Mouse (Mus musculus) left cerebral cortex, adult 6 months (tissue): ENCODE measurements around the gene Vmn1r5. TPM values are rescaled to one million over a fixed set of nuclear protein-coding genes. Genes with fewer than 3 reads are reported as not detected.

Source experiments
- long read RNA-seq, 2 experiments: library from polyadenylated mRNA; unstranded; transcript quantifications; one replicate each; pipeline ENCODE4 v2.0.0; 2019 to 2020
- polyA plus RNA-seq: library from polyadenylated mRNA; unstranded; fragments of <200 nt; fragmentation: Nextera tagmentation; gene quantifications from 2 replicates; pipeline ENCODE4 v1.2.3, GENCODE M21; 2021

Gene Vmn1r5
- not detected in 2 replicates for polyA plus RNA-seq
- long read RNA-seq, experiment 1, result 0 reads
- long read RNA-seq, experiment 2, result 0 reads

DNA sequence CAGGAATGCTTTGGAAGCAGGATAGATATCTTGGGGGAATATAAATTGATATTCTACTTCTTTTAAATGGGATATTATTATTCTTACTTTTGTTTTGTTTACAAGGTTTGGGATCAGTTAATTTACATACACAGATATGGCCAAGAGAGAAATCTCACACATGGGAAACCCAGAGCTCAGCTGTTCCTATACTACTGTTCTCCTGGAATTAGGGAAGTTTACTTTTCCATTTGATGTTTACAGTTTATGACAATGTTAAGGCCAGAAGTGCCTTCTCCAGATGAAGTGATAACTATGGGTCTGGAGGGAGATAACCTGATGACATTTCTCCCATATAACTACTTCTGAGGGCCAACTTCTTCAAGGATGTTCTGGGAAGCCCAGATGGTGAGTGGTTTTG, at the start of gene Vmn1r5:
Gene Vmn1r5, plus strand, starts transcription at position 301 of the 400 bp plus-strand sequence.

DNA sequence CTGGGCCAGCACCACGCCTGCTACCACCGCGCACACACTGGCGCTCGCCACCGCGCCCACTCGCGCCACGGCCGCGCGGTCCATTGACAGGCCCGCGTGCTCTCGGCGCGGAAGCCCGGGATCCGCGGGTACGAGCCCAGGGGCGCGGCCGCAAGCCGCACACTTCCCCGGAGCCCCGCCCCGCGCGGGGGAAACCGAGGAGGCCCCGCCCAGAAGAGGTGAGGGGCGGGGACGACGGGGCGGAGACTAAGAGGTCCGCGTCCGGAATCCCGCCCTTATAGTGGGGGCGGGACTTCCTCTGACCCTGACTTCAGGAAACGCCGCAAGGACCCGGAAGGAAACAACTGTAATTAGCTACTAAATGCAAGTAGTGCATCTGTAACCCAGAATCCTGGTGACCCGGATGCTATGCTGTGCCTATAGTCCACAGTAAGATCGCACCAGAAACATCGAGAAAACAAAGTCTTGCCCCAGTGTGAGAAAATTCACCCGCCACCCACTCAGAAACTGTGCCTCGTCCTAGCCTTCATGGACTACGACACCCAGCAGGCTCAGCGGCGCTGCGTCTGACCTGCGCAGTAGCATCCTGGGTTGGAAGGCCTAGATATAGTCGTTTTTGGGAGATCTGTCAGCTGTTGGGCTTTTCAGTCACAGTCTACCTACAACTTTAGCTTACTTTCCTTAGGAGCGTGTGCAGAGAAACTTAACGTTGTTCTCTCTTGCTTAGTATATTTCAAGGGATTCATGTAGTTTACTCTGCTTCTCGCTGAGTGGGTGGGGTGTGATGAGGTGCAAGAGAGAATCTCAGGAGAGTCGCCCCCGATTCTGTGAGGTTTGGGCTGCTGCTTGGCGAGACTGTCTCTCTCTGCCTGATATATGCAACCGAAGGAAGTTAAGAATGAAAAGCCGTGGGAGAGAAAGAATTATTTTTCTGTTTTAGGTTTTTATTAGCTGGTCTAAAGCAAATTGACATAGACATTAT, 46.1 kb upstream of the Vmn1r5 start, which contains the start of the genes Nt5c3 and Vmn1r4:
Gene Nt5c3, minus strand, starts transcription at position 207 of the 982 bp plus-strand sequence.
Gene Vmn1r4, plus strand, starts transcription at position 290 of the 982 bp plus-strand sequence.

DNA sequence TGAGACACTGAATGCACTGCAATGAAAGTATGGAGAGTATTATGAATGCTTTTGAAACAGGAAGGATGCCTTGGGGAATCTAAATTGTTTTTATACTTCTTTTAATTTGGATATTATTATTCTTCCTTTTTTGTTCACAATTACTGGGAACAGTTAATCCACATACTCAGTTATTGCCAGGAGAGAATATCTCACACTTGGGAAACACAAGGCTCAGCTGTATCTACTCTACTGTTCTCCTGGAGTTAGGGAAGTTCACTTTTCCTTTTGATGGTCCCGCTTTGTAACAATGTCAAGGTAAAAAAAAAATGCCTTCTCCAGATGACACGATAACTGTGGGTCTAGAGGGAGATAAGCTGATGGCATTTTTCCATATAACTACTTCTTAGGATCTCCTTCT, 26.9 kb downstream of the Vmn1r5 start, which contains the start of gene Vmn1r6:
Gene Vmn1r6, plus strand, starts transcription at position 301 of the 400 bp plus-strand sequence.

DNA sequence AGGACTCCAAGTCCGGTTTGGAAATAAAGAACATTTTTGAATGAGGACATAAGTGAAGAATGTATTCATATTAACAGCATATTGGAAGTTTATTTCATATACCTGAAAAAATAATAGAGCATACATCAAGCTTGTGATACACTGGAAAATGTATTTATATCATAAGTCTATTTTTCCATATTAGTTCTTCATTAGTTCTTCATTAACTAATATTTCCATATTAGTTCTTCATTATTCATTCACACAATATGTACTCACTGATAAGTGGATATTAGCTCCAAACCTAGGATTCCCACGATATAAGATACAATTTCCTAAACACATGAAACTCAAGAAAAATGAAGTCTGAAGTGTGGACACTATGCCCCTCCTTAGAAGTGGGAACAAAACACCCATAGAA, 55.2 kb downstream of the Vmn1r5 start, which contains the start of gene Vmn1r7:
Gene Vmn1r7, minus strand, starts transcription at position 101 of the 400 bp plus-strand sequence.

DNA sequence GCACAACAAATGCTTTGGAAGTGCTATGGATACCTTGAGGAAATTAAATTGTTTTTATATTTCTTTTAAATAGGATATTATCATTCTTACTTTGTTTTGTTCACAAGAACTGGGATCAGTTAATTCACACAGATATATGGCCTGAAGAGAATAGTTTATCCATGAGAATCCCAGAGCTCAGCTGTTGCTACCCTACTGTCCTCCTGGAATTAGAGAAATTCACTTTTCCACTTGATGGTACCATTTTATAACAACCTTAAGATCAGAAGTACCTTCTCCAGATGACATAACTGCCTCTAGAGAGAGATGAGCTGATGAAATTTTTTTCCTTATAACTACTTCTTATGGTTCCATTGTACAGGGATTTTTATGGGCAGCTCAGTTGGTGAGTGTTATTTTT, 61.9 kb downstream of the Vmn1r5 start, which contains the start of gene Vmn1r8:
Gene Vmn1r8, plus strand, starts transcription at position 301 of the 400 bp plus-strand sequence.

Other genes with a start within 250 kb of the Vmn1r5 start
- gene Kbtbd2, start 172.5 kb upstream of the Vmn1r5 start, polyA plus RNA-seq, result 25.4 and 28.5 TPM in 2 replicates
- 21.4 and 27.4 TPM in 2 replicates for gene Fkbp9, start 138.2 kb upstream of the Vmn1r5 start, polyA plus RNA-seq
- gene Nt5c3, start 46.3 kb upstream of the Vmn1r5 start, polyA plus RNA-seq, result 116 and 128 TPM in 2 replicates
- 0.09 and 0.29 TPM in 2 replicates for gene Vmn1r4, start 46.3 kb upstream of the Vmn1r5 start, polyA plus RNA-seq
- not detected in 2 replicates for gene Vmn1r6, start 27.0 kb downstream of the Vmn1r5 start, polyA plus RNA-seq
- not detected in 2 replicates for gene Vmn1r7, start 55.1 kb downstream of the Vmn1r5 start, polyA plus RNA-seq
- gene Vmn1r8, start 62.0 kb downstream of the Vmn1r5 start, polyA plus RNA-seq, result not detected in 2 replicates
- not detected in 2 replicates for gene Vmn1r9, start 96.5 kb downstream of the Vmn1r5 start, polyA plus RNA-seq
- not detected in 2 replicates for gene Vmn1r10, start 139.2 kb downstream of the Vmn1r5 start, polyA plus RNA-seq
- gene Vmn1r11, start 163.2 kb downstream of the Vmn1r5 start, polyA plus RNA-seq, result not detected in 2 replicates
- gene Vmn1r12, start 186.6 kb downstream of the Vmn1r5 start, polyA plus RNA-seq, result not detected in 2 replicates
- not detected in 2 replicates for gene Vmn1r13, start 233.0 kb downstream of the Vmn1r5 start, polyA plus RNA-seq